Mouse (Mus musculus) adrenal gland, postnatal 4 days (tissue): Measurements from ENCODE around the gene Olfr49. TPM values are rescaled to one million over a fixed set of nuclear protein-coding genes. Genes with fewer than 3 reads are reported as not detected.

ENCODE experiments used
- DNase-seq, 2 experiments: peaks; one replicate each; pipeline ENCODE4 v3.0.0; 2021 to 2022; ENCODE audit warnings: low spot score in 2 of 2, mixed read lengths in 2 of 2
- total RNA-seq, 2 experiments: library from RNA; stranded (reverse); gene quantifications; 2 replicates each; pipeline ENCODE4 v1.2.3; 2021

Gene Olfr49
- total RNA-seq, 2 experiments from 2014 or later: not detected

GRCm38 (mm10) chr14:54262622-54263021 lies 22.1 kb downstream of the Olfr49 start:
- no peak for DNase-seq

- DNase-seq: no peak
Observed at GRCm38 (mm10) chr14:54261386-54261785, 23.4 kb downstream of the Olfr49 start.

DNA sequence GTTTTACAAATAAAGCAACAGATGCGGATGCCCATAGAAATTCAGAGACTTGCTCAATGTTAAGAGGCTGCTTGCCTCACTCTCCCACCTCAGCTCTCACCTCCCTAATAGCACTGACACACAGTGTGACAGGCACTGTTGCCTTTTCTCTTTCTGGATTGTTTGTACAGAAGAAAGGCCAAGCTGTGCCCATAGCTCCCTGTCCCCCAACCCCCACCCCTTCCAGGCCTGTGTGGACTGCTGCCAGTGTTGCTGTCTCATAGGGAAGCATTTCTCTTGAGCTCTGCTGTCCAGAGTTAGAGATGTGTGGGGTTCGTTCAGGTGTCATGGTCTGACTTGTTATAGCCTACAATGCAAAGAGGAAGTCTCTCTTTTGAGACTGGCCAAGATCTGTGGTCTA lies 24.5 kb downstream of the Olfr49 start:
- no peak for DNase-seq

DNA sequence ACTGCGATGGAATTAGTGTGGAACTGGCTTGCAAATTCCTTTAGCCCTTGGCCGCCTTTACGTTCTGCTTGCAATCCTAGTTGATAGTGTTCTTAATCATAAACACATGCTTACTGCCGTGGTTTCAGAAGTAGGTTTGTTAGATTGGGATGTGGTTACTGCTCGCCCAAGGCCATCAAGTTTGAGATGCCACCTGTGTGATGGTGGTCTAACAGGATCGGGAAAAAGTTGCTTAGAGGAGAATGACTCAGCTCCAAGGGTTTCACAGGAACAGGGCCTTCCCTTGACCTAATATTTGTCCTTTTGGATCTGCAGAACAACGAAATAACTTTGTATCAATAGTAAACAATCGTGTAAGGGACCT lies 25.0 kb downstream of the Olfr49 start:
- DNase-seq: no peak

DNA sequence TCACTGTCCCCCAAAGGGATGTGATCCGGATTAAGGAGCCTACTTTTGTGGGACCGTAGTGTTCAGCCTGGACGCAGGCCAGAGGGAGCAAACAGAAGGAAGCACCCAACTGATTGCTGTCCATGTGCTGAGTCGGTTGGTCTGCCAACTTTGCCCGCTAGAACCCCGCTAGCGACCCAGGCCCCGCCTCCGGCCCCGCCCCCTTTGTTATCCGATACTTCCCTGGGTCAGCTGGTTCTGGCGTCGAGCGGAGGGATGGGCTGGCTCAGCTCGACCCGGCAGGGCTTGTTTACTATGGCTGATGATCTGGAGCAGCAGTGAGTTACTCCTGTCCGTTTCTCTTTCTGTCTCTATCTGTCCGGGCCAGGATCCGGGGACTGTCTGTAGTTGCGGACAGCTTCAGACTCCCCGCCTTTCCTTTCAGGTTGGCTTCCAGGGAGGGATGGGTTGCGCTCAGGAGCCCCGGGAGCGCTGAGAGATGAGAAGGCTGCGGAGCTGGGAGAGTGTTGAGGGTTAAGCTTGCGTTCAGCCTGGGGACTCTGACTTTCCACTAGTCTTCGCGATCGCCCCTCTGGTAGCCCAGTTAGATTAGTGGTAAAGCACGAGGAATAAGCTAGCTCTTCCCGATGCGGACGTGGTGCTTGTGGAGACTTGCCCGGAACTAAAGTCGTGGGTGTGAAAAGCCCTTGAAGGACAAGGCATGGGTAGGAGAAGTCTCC lies 25.6 kb downstream of the Olfr49 start:
- peak; percentile 93 to 97 for DNase-seq

DNA sequence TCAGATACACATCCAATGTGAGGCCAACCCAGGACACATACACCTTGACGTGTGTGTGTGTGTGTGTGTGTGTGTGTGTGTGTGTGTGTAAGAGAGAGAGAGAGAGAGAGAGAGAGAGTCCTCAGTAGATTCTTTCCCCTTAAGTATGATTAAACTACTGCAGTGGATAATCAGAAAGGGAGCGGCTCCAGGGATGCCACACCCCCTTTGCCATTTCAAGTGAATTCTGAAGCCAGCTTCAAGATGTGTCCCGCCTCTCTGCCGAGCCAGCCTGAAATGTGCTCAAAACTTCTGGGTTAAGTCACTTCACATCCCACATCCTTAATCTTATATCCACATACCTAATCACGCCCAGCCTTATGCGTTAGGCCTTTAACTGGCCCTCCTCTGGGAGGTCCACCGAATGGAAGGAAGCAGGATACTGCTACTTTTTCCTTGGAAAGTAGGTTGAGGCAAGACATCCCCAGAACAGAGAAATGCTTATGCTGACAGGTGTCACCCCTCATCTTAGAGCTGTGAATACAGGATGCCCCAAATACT lies 26.5 kb downstream of the Olfr49 start:
- DNase-seq: no peak

DNA sequence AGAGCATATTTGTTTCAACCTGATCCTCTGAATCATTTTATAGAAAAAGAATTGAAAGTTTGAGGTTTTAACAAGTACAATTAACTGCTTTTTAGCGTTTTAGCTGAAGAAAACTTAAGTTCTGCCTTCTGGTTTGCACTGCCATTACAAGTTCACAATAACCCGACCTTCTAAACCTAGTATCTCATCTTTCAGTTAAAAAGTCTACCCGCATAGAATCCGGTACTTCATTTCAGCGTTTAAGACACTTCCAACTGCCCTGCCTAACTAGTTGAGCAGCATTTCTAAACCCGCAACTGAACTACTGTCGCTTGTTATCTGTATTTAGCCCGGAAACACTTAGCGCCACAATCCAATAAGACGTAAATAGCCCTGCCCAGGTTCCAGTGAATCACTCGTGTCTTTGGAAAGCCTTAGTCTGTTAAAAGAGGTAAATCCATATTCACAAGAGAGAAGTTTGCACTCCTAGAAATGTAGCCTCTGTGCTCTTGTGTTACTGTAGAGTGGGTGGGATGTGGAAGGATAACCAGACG lies 30.0 kb downstream of the Olfr49 start:
- no peak for DNase-seq

DNA sequence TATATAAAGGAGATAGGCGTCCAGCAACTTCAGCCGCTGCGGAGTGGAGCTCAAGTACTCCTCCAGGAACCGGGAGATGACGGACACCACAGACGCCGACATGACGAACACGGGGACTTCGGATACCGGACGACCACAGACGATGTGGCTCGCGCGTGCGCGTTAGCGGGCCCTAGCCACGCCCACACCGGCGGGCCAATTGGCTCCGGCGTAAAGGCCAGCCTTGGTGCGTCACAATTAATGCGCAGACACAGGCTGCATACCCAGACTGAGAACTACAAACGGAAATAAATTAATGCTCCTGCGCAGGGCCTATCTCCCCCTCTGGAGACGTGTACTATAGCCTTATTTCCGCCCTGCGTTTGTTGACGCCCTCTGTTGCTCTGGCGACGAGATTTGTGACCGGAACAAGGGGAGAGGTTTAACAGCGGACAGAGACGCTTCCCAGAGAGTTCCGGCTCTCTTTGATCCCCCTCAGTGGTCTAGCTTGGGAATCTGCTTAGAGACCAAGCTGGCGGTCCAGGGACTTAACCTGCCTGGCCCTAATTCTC lies 30.9 kb downstream of the Olfr49 start, which contains the start of the genes Dad1 and Abhd4:
Gene Dad1, minus strand, starts transcription at position 364 of the 551 bp plus-strand sequence.
Gene Abhd4, plus strand, starts transcription at position 448 of the 551 bp plus-strand sequence.
- peak; percentile 91 to 98 for DNase-seq

- DNase-seq: no peak
Observed at GRCm38 (mm10) chr14:54250122-54250521, 34.6 kb downstream of the Olfr49 start.

DNA sequence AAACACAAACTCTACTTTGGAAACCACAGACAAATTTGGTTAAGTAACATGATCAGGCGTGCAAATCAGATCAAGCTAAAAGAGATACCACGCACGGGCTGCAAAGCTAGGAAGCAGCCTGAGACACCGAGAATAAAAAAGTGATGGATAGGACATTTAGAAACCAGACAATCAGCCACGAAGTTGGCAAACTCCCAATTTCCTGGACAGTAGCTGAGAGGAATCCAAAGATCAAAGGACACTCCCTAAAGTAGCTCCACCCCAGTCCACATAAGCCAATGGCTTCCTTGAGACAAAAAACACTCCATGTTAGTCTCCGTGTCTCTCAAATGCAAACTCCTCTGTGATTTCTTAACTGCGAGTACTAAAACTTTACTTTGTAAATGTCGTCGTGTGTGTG lies 35.4 kb downstream of the Olfr49 start:
- DNase-seq: peak in 1 of 2 experiments; percentile 32

- DNase-seq: no peak
Observed at GRCm38 (mm10) chr14:54246232-54246631, 38.5 kb downstream of the Olfr49 start.

GRCm38 (mm10) chr14:54244183-54244582 lies 40.6 kb downstream of the Olfr49 start:
- DNase-seq: no peak

- no peak for DNase-seq
Observed at GRCm38 (mm10) chr14:54240542-54240941, 44.2 kb downstream of the Olfr49 start.

- DNase-seq: peak; percentile 60 to 80
Observed at GRCm38 (mm10) chr14:54239002-54239736, 45.6 kb downstream of the Olfr49 start.

DNA sequence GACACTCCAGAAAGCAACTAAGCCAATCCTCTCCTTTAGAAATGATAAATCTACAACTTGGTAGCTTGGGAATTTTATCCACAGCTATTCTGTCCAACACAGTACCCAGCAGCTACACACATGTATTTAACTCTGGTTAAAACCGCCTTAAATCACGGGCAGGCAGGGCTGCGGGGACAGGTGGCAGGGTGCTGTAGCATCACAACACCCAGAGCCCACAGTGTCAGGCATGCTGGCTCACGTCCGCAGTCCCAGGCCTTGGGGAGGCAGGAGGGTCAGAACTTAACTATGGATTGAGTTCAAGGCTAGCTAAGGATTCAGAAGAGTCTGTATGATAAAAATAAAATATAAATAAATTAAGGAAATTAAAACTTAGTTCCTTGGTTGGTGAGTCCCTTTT lies 47.9 kb downstream of the Olfr49 start:
- no peak for DNase-seq

DNA sequence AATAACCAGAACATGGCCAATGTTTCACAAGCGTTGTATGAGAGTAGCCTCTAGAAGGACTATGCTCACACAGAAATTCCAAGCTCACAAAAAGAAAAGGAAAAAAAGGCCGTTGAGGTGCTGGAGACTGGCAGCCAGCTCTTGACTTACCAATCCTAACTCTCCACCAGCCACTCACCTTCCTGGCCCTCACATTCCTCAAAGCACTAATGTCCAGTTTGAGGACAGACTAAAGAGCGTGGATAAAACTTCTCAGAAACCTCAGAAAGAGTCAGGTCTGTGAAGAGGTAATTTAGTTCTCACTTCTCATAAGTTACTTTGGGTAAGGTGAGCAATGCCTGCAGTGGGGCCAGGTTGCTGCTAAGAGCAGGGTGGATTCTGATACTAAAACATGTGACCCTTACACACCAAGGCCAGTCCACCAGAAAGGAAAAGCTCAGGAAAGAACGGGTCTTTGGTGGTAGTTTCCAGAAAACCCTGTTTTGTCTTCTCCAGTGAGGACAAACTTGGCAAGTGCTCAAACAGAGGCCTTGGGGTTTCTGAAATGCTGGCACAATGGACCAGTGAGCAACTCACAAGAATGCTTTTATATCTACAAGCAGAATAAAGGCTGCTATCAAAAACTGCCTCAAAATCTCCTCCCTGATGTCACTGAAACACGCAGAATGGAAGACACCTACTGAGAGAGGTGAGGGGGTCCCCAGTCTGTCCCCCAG lies 48.8 kb downstream of the Olfr49 start:
- DNase-seq: no peak

DNA sequence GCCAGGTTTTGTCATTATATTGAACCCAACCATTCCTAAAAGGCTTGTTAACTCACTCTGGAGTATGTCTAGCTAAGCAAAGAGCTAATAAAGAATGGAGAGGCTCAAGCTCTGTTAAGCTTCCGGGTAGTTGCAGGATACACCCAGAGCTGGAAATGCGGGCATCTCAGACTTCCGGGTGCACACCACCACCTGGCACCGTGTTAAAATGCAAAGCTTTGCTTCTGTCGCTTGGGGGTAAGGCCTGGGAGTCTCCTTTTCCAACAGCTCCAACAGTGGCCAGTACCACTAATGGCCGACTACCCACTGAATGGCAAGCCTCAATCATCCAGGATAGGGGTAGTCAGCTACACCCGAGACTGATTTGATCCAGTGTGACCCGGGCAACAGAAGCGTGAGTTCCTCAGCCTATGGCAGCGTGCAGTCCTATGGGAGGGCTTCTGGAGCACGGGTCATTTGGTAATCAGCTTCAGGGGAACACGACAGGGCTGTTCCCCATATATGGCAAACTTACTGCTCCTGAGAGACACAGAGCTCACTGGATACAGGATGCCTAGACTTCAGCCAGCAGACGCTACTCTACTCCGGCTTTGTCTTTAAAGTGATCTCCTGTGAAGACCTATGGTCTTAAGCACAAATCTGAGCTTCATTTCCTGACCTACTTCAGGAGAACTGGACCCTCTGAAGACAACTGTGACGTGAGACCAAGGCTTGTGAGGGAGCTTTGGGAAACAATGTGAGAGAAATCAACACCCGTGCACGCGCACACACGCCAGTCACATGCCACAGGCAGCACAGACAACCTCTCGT lies 50.3 kb downstream of the Olfr49 start:
- no peak for DNase-seq

GRCm38 (mm10) chr14:54233559-54234143 lies 51.1 kb downstream of the Olfr49 start:
- DNase-seq: no peak

GRCm38 (mm10) chr14:54232811-54233558 lies 51.8 kb downstream of the Olfr49 start:
- DNase-seq: no peak
